Mouse (Mus musculus) hindbrain, embryonic 15.5 days (tissue): ENCODE measurements around the gene Ptprn2. TPM values are rescaled to one million over a fixed set of nuclear protein-coding genes. Genes with fewer than 3 reads are reported as not detected.
A peak's percentile ranks its signal among the peaks of the same experiment; 100 is the strongest.

Experiments
- ATAC-seq: fragments of 200-750 bp; cut with Nextera tagmentation; 2 replicates; pipeline ENCODE4 v1.8.0; 2017; ENCODE audit warnings: low read depth, moderate number of reproducible peaks, moderate TSS enrichment; ENCODE audit not compliant: low FRiP score
- H3K27ac ChIP-seq: fragments of 300-500 bp; sonication (generic); replicated peaks from 2 replicates; pipeline ENCODE4 v1.5.1; 2015; ENCODE audit warnings: mild to moderate bottlenecking, inconsistent platforms
- H3K27me3 ChIP-seq: fragments of 300-500 bp; sonication (generic); 2 replicates; pipeline ENCODE4 v1.6.1; 2015; ENCODE audit warnings: control low read depth, inconsistent platforms
- H3K36me3 ChIP-seq: fragments of 300-500 bp; sonication (generic); 2 replicates; pipeline ENCODE4 v1.6.1; 2015; ENCODE audit warnings: control low read depth, inconsistent platforms
- H3K4me1 ChIP-seq: fragments of 300-500 bp; sonication (generic); replicated peaks from 2 replicates; pipeline ENCODE4 v1.6.1; 2015; ENCODE audit warnings: control low read depth, inconsistent platforms
- H3K4me2 ChIP-seq: fragments of 300-500 bp; sonication (generic); 2 replicates; pipeline ENCODE4 v1.6.1; 2015; ENCODE audit warnings: moderate library complexity, mild to moderate bottlenecking, inconsistent platforms
- H3K4me3 ChIP-seq: fragments of 300-500 bp; sonication (generic); 2 replicates; pipeline ENCODE4 v1.5.1; 2015; ENCODE audit warnings: mild to moderate bottlenecking, inconsistent platforms
- H3K9ac ChIP-seq: fragments of 300-500 bp; sonication (generic); 2 replicates; pipeline ENCODE4 v1.6.1; 2015; ENCODE audit warnings: inconsistent platforms
- H3K9me3 ChIP-seq: fragments of 300-500 bp; sonication (generic); 2 replicates; pipeline ENCODE4 v1.6.1; 2016; ENCODE audit warnings: control low read depth, inconsistent platforms
- WGBS: fragments of 180-500 bp; shearing (Covaris S2); methylation state at CpG from one replicate; pipeline ENCODE4 v1.1.7; 2015; 5-methylcytosine and 5-hydroxymethylcytosine counted together
- polyA plus RNA-seq: library from polyadenylated mRNA; unstranded; fragments of >200 nt; fragmentation: Nextera tagmentation; extraction: Ambion mirVana; gene quantifications from 2 replicates; pipeline ENCODE4 v1.2.1, GENCODE M21; 2015

Gene Ptprn2
- polyA plus RNA-seq, 1 experiment from 2014 or later = 14.7 TPM

- H3K27ac ChIP-seq = no peak overlapping the region
- H3K9ac ChIP-seq = no peak overlapping the region
- 95% methylated on average over 1 of the region's 1 CpGs for WGBS
- H3K4me1 ChIP-seq = peaks cover 19% of the 10 kb centered on the region
- ATAC-seq = no peak
- H3K4me3 ChIP-seq = no peak overlapping the region
- H3K27me3 ChIP-seq = no peaks in the 10 kb centered on the region
- H3K9me3 ChIP-seq = no peaks in the 10 kb centered on the region
- H3K4me2 ChIP-seq = no peak overlapping the region
- H3K36me3 ChIP-seq = no peaks in the 10 kb centered on the region
Observed at GRCm38 (mm10) chr12:117033172-117033571, 547.7 kb downstream of the Ptprn2 start.

GRCm38 (mm10) chr12:117034506-117034905 is 549.0 kb downstream of the Ptprn2 start:
- ATAC-seq = no peak
- 89% methylated on average over 3 of the region's 3 CpGs for WGBS
- no peaks in the 10 kb centered on the region for H3K36me3 ChIP-seq

GRCm38 (mm10) chr12:117035243-117035642 is 549.7 kb downstream of the Ptprn2 start:
- Histone ChIP-seq H3K9me3 (no peaks in the 10 kb centered on the region), H3K4me2 (no peak overlapping the region), H3K36me3 (no peaks in the 10 kb centered on the region), H3K4me1 (0 out of 2 replicates have a peak, but pooled peaks cover 6% of the 10 kb centered on the region), H3K9ac (no peak overlapping the region), H3K4me3 (no peak overlapping the region), H3K27me3 (no peaks in the 10 kb centered on the region), H3K27ac (no peak overlapping the region)
- peak; percentile 52; the same call in 1 of the 2 replicates for ATAC-seq
- 4% methylated on average over 2 of the region's 2 CpGs for WGBS

More at GRCm38 (mm10) chr12:117034506-117034905, 549.0 kb downstream of the Ptprn2 start:
- Histone ChIP-seq H3K4me1 (peaks cover 6% of the 10 kb centered on the region; the same call in 1 of the 2 replicates), H3K4me3 (no peak overlapping the region), H3K9me3 (no peaks in the 10 kb centered on the region), H3K9ac (no peak overlapping the region), H3K27ac (no peak overlapping the region), H3K4me2 (no peak overlapping the region), H3K27me3 (no peaks in the 10 kb centered on the region)

GRCm38 (mm10) chr12:117039411-117039810 is 553.9 kb downstream of the Ptprn2 start:
- Histone ChIP-seq H3K27ac (no peak overlapping the region), H3K4me2 (no peak overlapping the region), H3K9me3 (peaks cover 4% of the 10 kb centered on the region; the same call in 1 of the 2 replicates), H3K4me1 (no peaks in the 10 kb centered on the region), H3K9ac (no peak overlapping the region), H3K4me3 (no peak overlapping the region), H3K27me3 (no peaks in the 10 kb centered on the region), H3K36me3 (no peaks in the 10 kb centered on the region)
- WGBS = 24% methylated on average over 3 of the region's 3 CpGs
- ATAC-seq = no peak

GRCm38 (mm10) chr12:117041409-117041808 is 555.9 kb downstream of the Ptprn2 start:
- H3K9me3 ChIP-seq = peaks cover 4% of the 10 kb centered on the region; the same call in 1 of the 2 replicates
- no peak overlapping the region for H3K27ac ChIP-seq
- H3K4me2 ChIP-seq = no peak overlapping the region
- no peaks in the 10 kb centered on the region for H3K27me3 ChIP-seq
- no peak overlapping the region for H3K4me3 ChIP-seq
- no peaks in the 10 kb centered on the region for H3K36me3 ChIP-seq
- no peak for ATAC-seq
- H3K9ac ChIP-seq = no peak overlapping the region
- WGBS = 95% methylated on average over 2 of the region's 2 CpGs
- H3K4me1 ChIP-seq = no peaks in the 10 kb centered on the region

GRCm38 (mm10) chr12:117042706-117043105 is 557.2 kb downstream of the Ptprn2 start:
- no peak overlapping the region for H3K9ac ChIP-seq
- no peaks in the 10 kb centered on the region for H3K36me3 ChIP-seq
- peaks cover 5% of the 10 kb centered on the region for H3K4me1 ChIP-seq
- no peak overlapping the region for H3K4me3 ChIP-seq
- H3K27me3 ChIP-seq = no peaks in the 10 kb centered on the region
- no peak for ATAC-seq
- H3K9me3 ChIP-seq = peaks cover 4% of the 10 kb centered on the region; the same call in 1 of the 2 replicates
- H3K4me2 ChIP-seq = no peak overlapping the region
- no peak overlapping the region for H3K27ac ChIP-seq
- 79% methylated on average over 7 of the region's 7 CpGs for WGBS

GRCm38 (mm10) chr12:117047384-117048251 is 562.1 kb downstream of the Ptprn2 start:
- no peaks in the 10 kb centered on the region for H3K36me3 ChIP-seq
- ATAC-seq = peak; percentile 36; the same call in 1 of the 2 replicates
- 8% methylated on average over 3 of the region's 3 CpGs for WGBS
- no peaks in the 10 kb centered on the region for H3K9me3 ChIP-seq
- H3K9ac ChIP-seq = no peak overlapping the region
- no peaks in the 10 kb centered on the region for H3K27me3 ChIP-seq
- H3K4me2 ChIP-seq = no peak overlapping the region
- no peak overlapping the region for H3K4me3 ChIP-seq
- peaks cover 10% of the 10 kb centered on the region for H3K4me1 ChIP-seq
- H3K27ac ChIP-seq = peak overlapping the region; percentile 56

- H3K27ac ChIP-seq = no peak overlapping the region
- H3K9me3 ChIP-seq = no peaks in the 10 kb centered on the region
- WGBS = 63% methylated on average over 10 of the region's 10 CpGs
- no peak for ATAC-seq
- no peak overlapping the region for H3K4me3 ChIP-seq
- H3K9ac ChIP-seq = no peak overlapping the region
- no peaks in the 10 kb centered on the region for H3K27me3 ChIP-seq
- H3K4me1 ChIP-seq = peaks cover 31% of the 10 kb centered on the region
- no peaks in the 10 kb centered on the region for H3K36me3 ChIP-seq
- no peak overlapping the region for H3K4me2 ChIP-seq
Observed at GRCm38 (mm10) chr12:117049829-117050228, 564.3 kb downstream of the Ptprn2 start.

GRCm38 (mm10) chr12:117053223-117053850 is 567.8 kb downstream of the Ptprn2 start:
- peak; percentile 39 for ATAC-seq
- WGBS = 43% methylated on average over 9 of the region's 9 CpGs
- Histone ChIP-seq H3K27me3 (no peaks in the 10 kb centered on the region), H3K9ac (no peak overlapping the region), H3K4me1 (peaks cover 26% of the 10 kb centered on the region), H3K27ac (peak overlapping the region; percentile 72), H3K4me2 (peak overlapping the region; percentile 41), H3K9me3 (no peaks in the 10 kb centered on the region), H3K36me3 (no peaks in the 10 kb centered on the region), H3K4me3 (no peak overlapping the region)

- H3K4me1 ChIP-seq = peaks cover 26% of the 10 kb centered on the region
- 0 out of 2 replicates have a peak overlapping the region, but pooled peaks have one; percentile 11 for H3K4me3 ChIP-seq
- 8% methylated on average over 21 of the region's 21 CpGs for WGBS
- H3K27ac ChIP-seq = peak overlapping the region; percentile 72
- ATAC-seq = peak; percentile 63
- H3K4me2 ChIP-seq = peak overlapping the region; percentile 41
- H3K9ac ChIP-seq = no peak overlapping the region; the same call in 1 of the 2 replicates
- H3K36me3 ChIP-seq = no peaks in the 10 kb centered on the region
- no peaks in the 10 kb centered on the region for H3K27me3 ChIP-seq
- no peaks in the 10 kb centered on the region for H3K9me3 ChIP-seq
Observed at GRCm38 (mm10) chr12:117053851-117054769, 568.6 kb downstream of the Ptprn2 start.

GRCm38 (mm10) chr12:117054925-117055570 is 569.5 kb downstream of the Ptprn2 start:
- no peak overlapping the region for H3K4me2 ChIP-seq
- no peaks in the 10 kb centered on the region for H3K9me3 ChIP-seq
- H3K4me1 ChIP-seq = peaks cover 26% of the 10 kb centered on the region
- no peak overlapping the region for H3K4me3 ChIP-seq
- WGBS = 54% methylated on average over 10 of the region's 10 CpGs
- H3K9ac ChIP-seq = no peak overlapping the region
- 0 out of 2 replicates have a peak overlapping the region, but pooled peaks have one; percentile 9 for H3K27ac ChIP-seq
- H3K27me3 ChIP-seq = no peaks in the 10 kb centered on the region
- H3K36me3 ChIP-seq = no peaks in the 10 kb centered on the region
- no peak for ATAC-seq
